Mouse (Mus musculus): ENCODE results near the gene Prrt4.

GRCm38 (mm10) chr6:29119990-29120389 is 59.4 kb downstream of the Prrt4 start:
- TF ChIP-seq CTCF (IDR thresholded peaks at IDR 0.05; ENCODE audit: extremely low read depth, insufficient read depth, insufficient read length, insufficient replicate concordance) (no peak), POLR2A (IDR thresholded peaks at IDR 0.05; ENCODE audit: low read depth, low read length) (no peak)
